Mouse (Mus musculus): ENCODE data around the gene Ttyh3. TPM values are rescaled to one million over a fixed set of nuclear protein-coding genes. Genes with fewer than 3 reads are reported as not detected.
"Not testable (repeated sequence)": the region's sequence is repeated elsewhere in the genome, so short reads cannot be mapped to it uniquely, and the experiment has no call there.

Ttyh3 gene
- total RNA-seq (2021), result 10 to 100 TPM; 16.9 to 22.5 TPM
- long read RNA-seq, experiment 1, full-length matches to known transcripts, result 9 of 16 reads
- long read RNA-seq, experiment 1, partial matches to known transcripts, result 0 of 16 reads
- long read RNA-seq, experiment 1, other reads (novel, unspliced or antisense), result 7 of 16 reads
- long read RNA-seq, experiment 2, full-length matches to known transcripts, result 11 of 22 reads
- long read RNA-seq, experiment 2, partial matches to known transcripts, result 7 of 22 reads
- long read RNA-seq, experiment 2, other reads (novel, unspliced or antisense), result 4 of 22 reads

DNA sequence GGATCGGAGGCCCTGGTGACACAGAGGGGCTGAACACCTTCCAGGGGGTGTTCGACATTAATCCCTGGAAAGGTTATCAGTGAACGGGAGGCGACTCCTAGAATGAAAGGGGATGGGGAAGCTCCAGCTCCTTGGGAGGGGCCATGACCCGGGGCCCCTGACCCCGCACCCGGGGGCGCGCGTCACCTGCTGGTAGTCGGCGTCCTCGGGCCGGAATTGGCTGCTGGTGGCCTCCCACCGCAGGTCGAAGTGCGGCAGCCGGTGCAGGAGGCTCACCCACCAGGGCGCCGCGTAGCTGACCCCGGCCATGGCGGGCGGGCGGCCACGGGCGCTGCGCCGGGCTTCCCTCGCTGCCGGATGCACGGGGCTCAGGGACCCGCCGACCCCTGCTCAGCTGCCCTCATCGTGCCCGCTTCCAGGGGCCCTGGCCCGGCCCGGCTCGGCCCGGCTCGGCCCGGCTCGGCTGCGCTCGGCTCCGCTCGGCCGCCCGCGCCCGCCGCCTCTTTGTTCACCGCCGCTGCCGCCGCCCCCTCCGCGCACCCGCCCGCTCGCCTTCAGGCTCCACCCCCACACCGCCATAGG lies at the start of gene Ttyh3:
Ttyh3 (minus strand) TSS at position 513 of the 582 bp plus-strand sequence.
- intact Hi-C loops (cut with DNase I; ENCODE audit: low total_unique reads), result no loop called here
- no peak for DNase-seq

GRCm38 (mm10) chr5:140695987-140696386 lies 47.2 kb upstream of the Ttyh3 start:
- intact Hi-C loops (cut with DNase I; ENCODE audit: low total_unique reads), result no loop called here
- DNase-seq, result no peak

GRCm38 (mm10) chr5:140688434-140688833 lies 39.6 kb upstream of the Ttyh3 start:
- intact Hi-C loops (cut with DNase I; ENCODE audit: low total_unique reads), result no loop called here
- DNase-seq, result no peak

DNA sequence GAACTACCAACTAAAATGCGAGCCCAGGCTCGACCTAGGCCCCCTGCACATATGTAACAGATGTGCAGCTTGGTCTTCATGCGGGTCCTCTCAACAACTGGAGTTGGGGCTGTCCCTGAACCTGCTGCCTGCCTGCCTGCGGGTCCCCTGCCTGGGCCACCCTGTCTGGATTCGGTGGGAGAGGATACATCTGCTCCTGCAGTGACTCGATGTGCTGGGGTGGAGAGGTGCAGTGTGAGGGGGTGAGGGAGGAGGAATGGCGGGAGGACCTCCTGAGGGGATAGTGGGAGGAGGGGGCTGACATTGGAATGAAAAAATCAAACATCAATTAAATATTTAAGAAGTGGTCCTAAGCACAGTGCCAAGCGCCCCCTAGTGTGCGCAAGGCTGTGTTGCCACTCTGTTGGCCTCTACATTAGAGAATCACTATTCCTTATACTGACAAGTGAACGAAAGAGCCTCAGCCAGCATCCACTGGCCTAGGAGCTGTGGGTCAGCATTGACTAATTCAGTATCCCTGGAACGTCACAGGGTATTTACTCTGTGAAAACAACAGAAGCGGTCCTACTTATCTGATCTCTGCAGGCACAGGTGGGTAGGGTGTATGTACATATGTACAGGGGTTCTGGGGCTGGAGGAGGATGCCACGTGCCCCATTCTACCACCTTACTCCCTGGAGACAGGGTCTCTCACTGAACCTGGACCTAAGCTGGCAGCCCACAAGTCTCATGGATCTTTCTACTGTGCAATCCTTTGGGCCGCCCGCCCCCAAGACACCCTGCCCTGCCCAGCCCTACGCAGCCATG lies 35.7 kb upstream of the Ttyh3 start:
- intact Hi-C loops (cut with DNase I; ENCODE audit: low total_unique reads), result loop anchor here (5.0 kb wide), 1 partner anchor 52 kb away; no protein-coding TSS in a partner anchor
- no peak for DNase-seq

DNA sequence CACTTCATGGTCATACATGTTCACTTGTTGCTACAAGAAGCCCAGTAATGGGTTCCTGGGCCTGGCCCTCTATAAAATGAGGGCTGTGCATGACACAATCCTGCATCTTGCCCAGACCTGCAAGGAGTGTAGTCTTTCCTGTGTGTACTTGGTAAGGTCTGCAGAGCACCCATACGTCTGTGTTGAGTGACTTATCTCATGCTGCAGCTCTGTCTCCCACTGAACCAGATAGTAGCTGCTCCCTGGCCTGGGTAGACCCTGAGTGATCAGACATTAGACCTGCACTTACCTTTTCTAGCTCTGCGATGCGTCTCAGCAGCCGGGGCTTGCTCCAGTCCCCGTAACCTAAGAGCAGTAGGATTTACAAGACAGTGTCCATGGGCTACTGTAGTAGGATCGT lies 33.3 kb upstream of the Ttyh3 start:
- DNase-seq, result no peak
- intact Hi-C loops (cut with DNase I; ENCODE audit: low total_unique reads), result loop anchor here (5.0 kb wide), 1 partner anchor 50 kb away; no protein-coding TSS in a partner anchor

DNA sequence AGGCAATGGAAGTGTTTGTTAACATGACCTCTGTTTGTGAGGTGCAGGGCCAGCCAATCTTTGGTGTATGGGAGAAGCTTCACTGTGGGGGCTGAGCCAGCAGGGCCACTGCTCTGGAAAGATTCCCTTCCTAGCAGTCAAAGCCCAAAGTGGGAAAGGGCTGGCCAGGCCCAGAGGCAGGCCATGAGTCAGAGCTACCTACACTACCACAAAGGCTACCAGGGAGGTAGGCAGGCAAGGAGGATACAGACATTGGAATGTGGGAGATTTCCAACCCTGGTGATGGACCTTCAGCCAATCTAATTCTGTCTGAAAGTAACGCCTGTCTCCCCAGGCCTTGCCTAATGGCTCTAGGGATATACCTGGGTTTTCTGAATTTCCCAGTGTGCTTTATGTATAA lies 32.1 kb upstream of the Ttyh3 start:
- DNase-seq, result no peak
- intact Hi-C loops (cut with DNase I; ENCODE audit: low total_unique reads), result loop anchor here (5.0 kb wide), 1 partner anchor 49 kb away; no protein-coding TSS in a partner anchor

- intact Hi-C loops (cut with DNase I; ENCODE audit: low total_unique reads), result loop anchor here (5.0 kb wide), 1 partner anchor 48 kb away; no protein-coding TSS in a partner anchor
- DNase-seq, result no peak
Observed at GRCm38 (mm10) chr5:140680051-140680450, 31.2 kb upstream of the Ttyh3 start.

DNA sequence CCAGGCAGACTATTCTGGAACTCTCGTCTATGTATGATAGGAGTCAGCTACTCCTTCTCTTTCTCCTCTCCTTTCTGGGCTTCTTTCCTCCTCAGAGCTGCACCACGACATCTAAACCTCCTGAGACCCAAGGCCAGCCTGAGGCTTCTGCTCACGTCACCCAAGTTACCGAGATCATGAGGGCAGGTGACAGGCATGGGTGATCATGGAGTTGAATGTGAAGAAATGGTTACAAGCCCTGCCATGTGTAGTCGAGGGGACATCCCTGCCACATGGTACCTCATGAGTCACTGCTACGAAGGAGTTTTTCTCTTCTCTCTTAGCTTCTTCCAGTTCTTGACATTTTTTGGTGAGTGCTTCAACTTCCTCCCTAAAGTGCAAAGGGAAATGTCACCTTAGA lies 28.3 kb upstream of the Ttyh3 start:
- intact Hi-C loops (cut with DNase I; ENCODE audit: low total_unique reads), result no loop called here
- DNase-seq, result no peak

GRCm38 (mm10) chr5:140675640-140676039 lies 26.8 kb upstream of the Ttyh3 start:
- intact Hi-C loops (cut with DNase I; ENCODE audit: low total_unique reads), result no loop called here

DNA sequence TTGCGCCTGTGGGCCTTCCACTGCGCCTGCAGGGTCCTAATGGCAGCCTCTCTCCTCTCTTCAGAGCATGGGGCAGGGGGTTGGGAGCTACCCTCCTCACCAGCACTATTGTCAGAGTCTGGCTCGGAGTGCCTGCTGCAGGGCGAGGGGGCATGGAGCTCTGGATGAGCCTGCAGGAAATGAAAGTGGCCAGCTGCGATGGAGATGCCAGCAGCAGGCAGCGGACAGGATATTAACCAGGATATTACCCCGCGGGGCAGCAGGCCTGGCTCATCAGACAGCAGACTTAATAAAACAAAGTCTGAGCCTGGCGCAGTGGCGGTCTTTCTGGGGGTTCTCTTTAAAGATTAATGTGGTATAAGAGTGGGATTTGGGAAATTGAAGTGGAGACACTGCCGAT lies 26.2 kb upstream of the Ttyh3 start:
- no peak for DNase-seq
- intact Hi-C loops (cut with DNase I; ENCODE audit: low total_unique reads), result no loop called here

More at GRCm38 (mm10) chr5:140675640-140676039, 26.8 kb upstream of the Ttyh3 start:
- DNase-seq, result no peak

GRCm38 (mm10) chr5:140674036-140674435 lies 25.2 kb upstream of the Ttyh3 start:
- intact Hi-C loops (cut with DNase I; ENCODE audit: low total_unique reads), result no loop called here
- no peak for DNase-seq

- DNase-seq; intact Hi-C loops (cut with DNase I; ENCODE audit: low total_unique reads): not testable (repeated sequence)
Observed at GRCm38 (mm10) chr5:140672603-140673002, 23.8 kb upstream of the Ttyh3 start.

DNA sequence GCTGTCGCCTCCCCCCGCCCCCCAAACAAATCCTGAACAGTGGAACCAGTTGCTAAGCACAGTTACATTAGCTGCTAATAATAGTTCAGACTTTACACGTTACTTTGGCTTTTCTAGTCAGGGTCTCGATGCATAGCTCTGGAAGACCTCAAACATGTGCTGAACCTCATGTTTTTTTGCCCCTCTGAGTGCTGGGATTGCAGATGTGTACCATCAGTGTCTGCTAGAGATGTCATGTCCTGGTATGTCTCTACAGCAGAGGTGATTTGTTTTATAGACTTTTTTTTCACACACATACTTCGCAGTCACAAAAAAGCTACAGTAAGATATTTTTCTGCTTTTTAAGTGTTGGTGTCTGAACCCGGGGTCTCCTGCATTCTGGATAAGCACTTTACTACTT lies 23.3 kb upstream of the Ttyh3 start:
- intact Hi-C loops (cut with DNase I; ENCODE audit: low total_unique reads), result no loop called here
- DNase-seq, result no peak

- intact Hi-C loops (cut with DNase I; ENCODE audit: low total_unique reads), result loop anchor here (5.0 kb wide), 2 partner anchors 41 to 126 kb away; no protein-coding TSS in a partner anchor
Observed at GRCm38 (mm10) chr5:140663621-140664180, 14.9 kb upstream of the Ttyh3 start.

GRCm38 (mm10) chr5:140662741-140663592 lies 14.1 kb upstream of the Ttyh3 start:
- intact Hi-C loops (cut with DNase I; ENCODE audit: low total_unique reads), result loop anchor here (5.0 kb wide), 2 partner anchors 41 to 126 kb away; no protein-coding TSS in a partner anchor
- DNase-seq, result no peak

More at GRCm38 (mm10) chr5:140663621-140664180, 14.9 kb upstream of the Ttyh3 start:
- peak; percentile 65 for DNase-seq

GRCm38 (mm10) chr5:140661875-140662643 lies 13.2 kb upstream of the Ttyh3 start:
- intact Hi-C loops (cut with DNase I; ENCODE audit: low total_unique reads), result loop anchor here (5.0 kb wide), 2 partner anchors 40 to 125 kb away; no protein-coding TSS in a partner anchor
- no peak for DNase-seq

GRCm38 (mm10) chr5:140661427-140661826 lies 12.6 kb upstream of the Ttyh3 start:
- DNase-seq, result no peak
- intact Hi-C loops (cut with DNase I; ENCODE audit: low total_unique reads), result loop anchor here (5.0 kb wide), 2 partner anchors 39 to 124 kb away; no protein-coding TSS in a partner anchor

GRCm38 (mm10) chr5:140660398-140660797 lies 11.6 kb upstream of the Ttyh3 start:
- no peak for DNase-seq
- intact Hi-C loops (cut with DNase I; ENCODE audit: low total_unique reads), result loop anchor here (5.0 kb wide), 2 partner anchors 38 to 123 kb away; no protein-coding TSS in a partner anchor
